In genomic region chr11:91856473-91856872, GRCm38 (mm10) we compare ENCODE assay signal across 31 mouse cellular contexts.
DNase-seq lines count a peak whose midpoint lies in the region; ATAC-seq and TF ChIP-seq lines count a peak whose summit lies in the region.
"Had no signal": no experiment of that assay in that cellular context is flagged by ENCODE, and none has a peak within 500 bp of the region (broad histone marks: within the 10 kb centered on the region; RNA-seq: fewer than 3 reads in every experiment).

No protein-coding gene starts in this region.

- no peak overlapping the region for H3K27ac ChIP-seq in hindbrain, postnatal 0 days
- no peak overlapping the region for H3K27ac ChIP-seq in hindbrain, embryonic 10.5 days
- no peak overlapping the region for H3K27ac ChIP-seq in heart, adult 2 months
- H3K27ac ChIP-seq: embryonic facial prominence, embryonic 15.5 days; forebrain, embryonic 13.5 days; hindbrain, embryonic 14.5 days; layer of hippocampus, adult 2 months; limb, embryonic 10.5 days; liver, embryonic 15.5 days; lung, embryonic 15.5 days; neural tube, embryonic 15.5 days had no signal

- TF ChIP-seq EP300 in heart, adult 2 months (IDR thresholded peaks at IDR 0.05; ENCODE audit: insufficient read depth, low read depth, low read length): no peak

- H3K4me2 ChIP-seq in hindbrain, postnatal 0 days (ENCODE audit: low read depth, low read length): no peak overlapping the region
- H3K4me2 ChIP-seq: embryonic facial prominence, embryonic 15.5 days; forebrain, embryonic 13.5 days; hindbrain, embryonic 14.5 days; liver, embryonic 15.5 days; lung, embryonic 15.5 days; neural tube, embryonic 15.5 days had no signal

- ATAC-seq in hindbrain, postnatal 0 days: no peak
- ATAC-seq: activated CD4-positive, CD25-positive, alpha-beta regulatory T cell, adult 4 months; forebrain, embryonic 13.5 days; midbrain, embryonic 16.5 days had no signal

- TF ChIP-seq POLR2A in brain, embryonic 14.5 days (IDR thresholded peaks at IDR 0.05; ENCODE audit: borderline replicate concordance, extremely low read depth, insufficient read depth, insufficient read length, poor library complexity, severe bottlenecking): no peak
- no peak for TF ChIP-seq POLR2A in heart, adult 2 months (IDR thresholded peaks at IDR 0.05; ENCODE audit: insufficient read depth, low read depth, low read length)

- no peaks in the 10 kb centered on the region for H3K79me2 ChIP-seq in C2C12 (ENCODE audit: control insufficient read depth, insufficient read depth)
- H3K79me2 ChIP-seq in heart, adult 2 months (replicated peaks; ENCODE audit: control insufficient read depth, insufficient read depth, low read length): no peaks in the 10 kb centered on the region

- H3K27me3 ChIP-seq in hindbrain, postnatal 0 days (ENCODE audit: insufficient read depth, low read length): no peaks in the 10 kb centered on the region
- H3K27me3 ChIP-seq in hindbrain, embryonic 10.5 days (ENCODE audit: insufficient read depth, poor library complexity, severe bottlenecking): no peaks in the 10 kb centered on the region
- H3K27me3 ChIP-seq in C2C12 (ENCODE audit: control insufficient read depth, insufficient read depth, insufficient read length): no peaks in the 10 kb centered on the region
- no peaks in the 10 kb centered on the region for H3K27me3 ChIP-seq in heart, adult 2 months (ENCODE audit: control insufficient read depth, insufficient read depth, low read length)
- H3K27me3 ChIP-seq: embryonic facial prominence, embryonic 15.5 days; forebrain, embryonic 13.5 days; liver, embryonic 15.5 days; lung, embryonic 15.5 days; neural tube, embryonic 15.5 days had no signal

- no peaks in the 10 kb centered on the region for H3K79me3 ChIP-seq in C2C12 (ENCODE audit: low read depth)

- no peak for TF ChIP-seq CTCF in hindbrain, postnatal 0 days (IDR thresholded peaks at IDR 0.05; ENCODE audit: low read depth)
- no peak for TF ChIP-seq CTCF in C2C12 (IDR thresholded peaks at IDR 0.05; ENCODE audit: control insufficient read depth, insufficient read depth, insufficient read length)
- no peak for TF ChIP-seq CTCF in brain, embryonic 14.5 days (IDR thresholded peaks at IDR 0.05; ENCODE audit: borderline replicate concordance, extremely low read depth, insufficient read depth, insufficient read length)
- no peak for TF ChIP-seq CTCF in heart, adult 2 months (IDR thresholded peaks at IDR 0.05)

- 39% methylated on average over 3 of the region's 3 CpGs for WGBS in hindbrain, postnatal 0 days
- 67% methylated on average over 3 of the region's 3 CpGs for WGBS in hindbrain, embryonic 10.5 days
- 39% methylated on average over 3 of the region's 3 CpGs for WGBS in heart, adult 2 months

- intact Hi-C loops in heart, adult 2 months (cut with DNase I): no loop called here

- H3K9ac ChIP-seq in hindbrain, postnatal 0 days (replicated peaks; ENCODE audit: low read length): no peak overlapping the region
- H3K9ac ChIP-seq in heart, adult 2 months (ENCODE audit: low read depth, low read length): no peak overlapping the region
- H3K9ac ChIP-seq: embryonic facial prominence, embryonic 15.5 days; forebrain, embryonic 13.5 days; hindbrain, embryonic 14.5 days; liver, embryonic 15.5 days; lung, embryonic 15.5 days; neural tube, embryonic 15.5 days had no signal

- no peaks in the 10 kb centered on the region for H3K9me3 ChIP-seq in hindbrain, postnatal 0 days (ENCODE audit: low read length)
- H3K9me3 ChIP-seq in hindbrain, embryonic 10.5 days: no peaks in the 10 kb centered on the region
- H3K9me3 ChIP-seq: embryonic facial prominence, embryonic 15.5 days; forebrain, embryonic 13.5 days; limb, embryonic 10.5 days; liver, embryonic 15.5 days; lung, embryonic 15.5 days; neural tube, embryonic 15.5 days had no signal

- no peaks in the 10 kb centered on the region for H3K36me3 ChIP-seq in hindbrain, postnatal 0 days (ENCODE audit: insufficient read depth, low read length)
- H3K36me3 ChIP-seq in hindbrain, embryonic 10.5 days: no peaks in the 10 kb centered on the region
- H3K36me3 ChIP-seq in C2C12 (ENCODE audit: control insufficient read depth, insufficient read depth): no peaks in the 10 kb centered on the region
- no peaks in the 10 kb centered on the region for H3K36me3 ChIP-seq in heart, adult 2 months (ENCODE audit: control insufficient read depth, insufficient read depth, low read length)
- H3K36me3 ChIP-seq: embryonic facial prominence, embryonic 15.5 days; limb, embryonic 10.5 days; liver, embryonic 15.5 days; lung, embryonic 15.5 days; neural tube, embryonic 15.5 days had no signal

- no peaks in the 10 kb centered on the region for H3K4me1 ChIP-seq in hindbrain, postnatal 0 days (ENCODE audit: insufficient read depth, low read length)
- no peaks in the 10 kb centered on the region for H3K4me1 ChIP-seq in hindbrain, embryonic 10.5 days (replicated peaks)
- no peaks in the 10 kb centered on the region for H3K4me1 ChIP-seq in heart, adult 2 months (ENCODE audit: control insufficient read depth, insufficient read depth, low read length)
- H3K4me1 ChIP-seq: embryonic facial prominence, embryonic 15.5 days; forebrain, embryonic 13.5 days; limb, embryonic 10.5 days; liver, embryonic 15.5 days; lung, embryonic 15.5 days; neural tube, embryonic 15.5 days had no signal

- peak; percentile 8 for DNase-seq in hindbrain, postnatal 0 days (ENCODE audit: low spot score)
- DNase-seq in hindbrain, embryonic 10.5 days (ENCODE audit: low spot score): no peak
- peak; percentile 77 for DNase-seq in 3T3-L1 (ENCODE audit: low read depth, low spot score)
- peak; percentile 22 for DNase-seq in brain, embryonic 14.5 days (ENCODE audit: low read depth)
- DNase-seq in lung, postnatal 10 days: no peak
- DNase-seq in heart, adult 2 months: no peak
- no peak for DNase-seq in cerebellum, adult 8-10 months
- DNase-seq: adrenal gland, postnatal 14 days; cerebellum, postnatal 36 days; embryo, embryonic 11 days; gastrocnemius, postnatal 14 days; heart, adult 18-20 months; heart, postnatal 36 days; kidney, adult 2 months; kidney, postnatal 10 days; liver; lung, postnatal 4 days; right cerebral cortex, postnatal 14 days; spleen, adult 18-20 months; thymus, postnatal 25 days had no signal

- no peak overlapping the region for H3ac ChIP-seq in C2C12 (ENCODE audit: control insufficient read depth, insufficient read length, low read depth)

- H3K4me3 ChIP-seq in hindbrain, postnatal 0 days (ENCODE audit: low read length): no peak overlapping the region
- no peak overlapping the region for H3K4me3 ChIP-seq in hindbrain, embryonic 10.5 days
- no peak overlapping the region for H3K4me3 ChIP-seq in C2C12 (ENCODE audit: insufficient read depth, poor library complexity, severe bottlenecking)
- no peak overlapping the region for H3K4me3 ChIP-seq in heart, adult 2 months
- H3K4me3 ChIP-seq: embryonic facial prominence, embryonic 15.5 days; forebrain, embryonic 13.5 days; layer of hippocampus, adult 2 months; limb, embryonic 10.5 days; liver, embryonic 15.5 days; lung, embryonic 15.5 days; neural tube, embryonic 15.5 days had no signal

TF ChIP-seq in C2C12, 6 proteins besides CTCF, POLR2A, EP300 and RAD21:
- TF ChIP-seq CEBPB (IDR thresholded peaks at IDR 0.05; ENCODE audit: low read depth) (peak; percentile 86), FOSL1 (IDR thresholded peaks at IDR 0.05; ENCODE audit: insufficient read depth, low read length, poor library complexity, severe bottlenecking) (no peak)

Comparison
In these comparisons a context has a peak if more than half of its experiments do, and no peak if none do; other contexts are left out.
1. DNase-seq: peak in hindbrain, postnatal 0 days (single experiment), 3T3-L1 (single experiment) and brain, embryonic 14.5 days (single experiment); none in hindbrain, embryonic 10.5 days (single experiment), lung, postnatal 10 days (single experiment), heart, adult 2 months (0 of 2) and cerebellum, adult 8-10 months (single experiment).